Mouse (Mus musculus) spleen, embryonic (tissue): ENCODE data around the gene Plekho2.

Experiments
- CTCF ChIA-PET: fragments of 350-600 bp; sonication (Branson Sonifier 250); formaldehyde crosslinking; loops from one replicate; lab custom pipeline; 2022; lab: Charles Lee

Gene Plekho2

GRCm38 (mm10) chr9:65555621-65556020, 24.2 kb downstream of the Plekho2 start:
- CTCF ChIA-PET, result no interaction called here

- CTCF ChIA-PET, result no interaction called here
Measured at GRCm38 (mm10) chr9:65555001-65555405, 24.8 kb downstream of the Plekho2 start.

GRCm38 (mm10) chr9:65552711-65553110, 27.1 kb downstream of the Plekho2 start:
- CTCF ChIA-PET, result interaction anchor here (0.6 to 1.8 kb wide), 4 partner anchors 11 to 240 kb away, joined by 3 to 11 read pairs (median 4); no protein-coding TSS in a partner anchor

GRCm38 (mm10) chr9:65552141-65552540, 27.7 kb downstream of the Plekho2 start:
- CTCF ChIA-PET, result interaction anchor here (0.6 to 1.8 kb wide), 4 partner anchors 11 to 239 kb away, joined by 3 to 11 read pairs (median 4); no protein-coding TSS in a partner anchor

GRCm38 (mm10) chr9:65551035-65551434, 28.8 kb downstream of the Plekho2 start:
- CTCF ChIA-PET, result interaction anchor here (1.2 to 1.8 kb wide), 3 partner anchors 11 to 28 kb away, joined by 3 to 11 read pairs (median 4); no protein-coding TSS in a partner anchor

- CTCF ChIA-PET, result interaction anchor here (0.6 to 1.5 kb wide), 5 partner anchors 15 to 51 kb away, joined by 3 to 7 read pairs (median 3); no protein-coding TSS in a partner anchor
Measured at GRCm38 (mm10) chr9:65550079-65550831, 29.6 kb downstream of the Plekho2 start.

GRCm38 (mm10) chr9:65549643-65550042, 30.2 kb downstream of the Plekho2 start:
- CTCF ChIA-PET, result interaction anchor here (0.7 to 1.5 kb wide), 2 partner anchors 14 to 29 kb away, joined by 3 to 4 read pairs; no protein-coding TSS in a partner anchor

GRCm38 (mm10) chr9:65549139-65549538, 30.7 kb downstream of the Plekho2 start:
- CTCF ChIA-PET, result no interaction called here

- CTCF ChIA-PET, result no interaction called here
Measured at GRCm38 (mm10) chr9:65548311-65548710, 31.5 kb downstream of the Plekho2 start.

GRCm38 (mm10) chr9:65547844-65548243, 32.0 kb downstream of the Plekho2 start:
- CTCF ChIA-PET, result no interaction called here

- CTCF ChIA-PET, result interaction anchor here (1.0 kb wide), 1 partner anchor 34 kb away, joined by 3 read pairs; no protein-coding TSS in a partner anchor
Measured at GRCm38 (mm10) chr9:65547111-65547510, 32.7 kb downstream of the Plekho2 start.

GRCm38 (mm10) chr9:65546413-65546695, 33.5 kb downstream of the Plekho2 start:
- CTCF ChIA-PET, result no interaction called here

- CTCF ChIA-PET, result interaction anchor here (0.6 kb wide), 1 partner anchor 15 kb away, joined by 12 read pairs; no protein-coding TSS in a partner anchor
Measured at GRCm38 (mm10) chr9:65545635-65546412, 34.0 kb downstream of the Plekho2 start.

- CTCF ChIA-PET, result interaction anchor here (0.5 to 0.6 kb wide), 2 partner anchors 32 to 145 kb away, joined by 9 to 11 read pairs; no protein-coding TSS in a partner anchor
Measured at GRCm38 (mm10) chr9:65542111-65542524, 37.7 kb downstream of the Plekho2 start.

- CTCF ChIA-PET, result interaction anchor here (0.5 to 1.6 kb wide), 3 partner anchors 11 to 145 kb away, joined by 9 to 11 read pairs (median 11); no protein-coding TSS in a partner anchor
Measured at GRCm38 (mm10) chr9:65541126-65542068, 38.4 kb downstream of the Plekho2 start.

- CTCF ChIA-PET, result interaction anchor here (1.6 kb wide), 1 partner anchor 12 kb away, joined by 11 read pairs; no protein-coding TSS in a partner anchor
Measured at GRCm38 (mm10) chr9:65539697-65540096, 40.1 kb downstream of the Plekho2 start.

GRCm38 (mm10) chr9:65537901-65538630, 41.8 kb downstream of the Plekho2 start:
- CTCF ChIA-PET, result no interaction called here

- CTCF ChIA-PET, result interaction anchor here (1.1 kb wide), 1 partner anchor 14 kb away, joined by 3 read pairs; no protein-coding TSS in a partner anchor
Measured at GRCm38 (mm10) chr9:65536491-65536890, 43.3 kb downstream of the Plekho2 start.

- CTCF ChIA-PET, result interaction anchor here (1.1 kb wide), 1 partner anchor 14 kb away, joined by 3 read pairs; no protein-coding TSS in a partner anchor
Measured at GRCm38 (mm10) chr9:65535789-65536469, 43.9 kb downstream of the Plekho2 start.
